Comparison of ENCODE assay signal across 10 mouse cellular contexts in genomic region chr5:146861588-146861987, GRCm38 (mm10). TPM values are rescaled to one million over a fixed set of nuclear protein-coding genes. Genes with fewer than 3 reads are reported as not detected.
DNase-seq lines count a peak whose midpoint lies in the region; ATAC-seq and TF ChIP-seq lines count a peak whose summit lies in the region.
"Had no signal": no experiment of that assay in that cellular context is flagged by ENCODE, and none has a peak within 500 bp of the region (broad histone marks: within the 10 kb centered on the region; RNA-seq: fewer than 3 reads in every experiment).

No protein-coding gene starts in this region.

- H3K9me3 ChIP-seq in kidney, embryonic 16.5 days (ENCODE audit: low read length), result peaks cover 4% of the 10 kb centered on the region; the same call in 1 of the 2 replicates

- ATAC-seq in kidney, embryonic 16.5 days (ENCODE audit: low FRiP score, low TSS enrichment), result no peak

- no peak overlapping the region for H3K4me3 ChIP-seq in kidney, embryonic 16.5 days (ENCODE audit: low read length)
- H3K4me3 ChIP-seq in thymus, adult 2 months (ENCODE audit: control insufficient read depth, insufficient read depth, low read length), result no peak overlapping the region

- no peak for TF ChIP-seq CTCF in thymus, adult 2 months (IDR thresholded peaks at IDR 0.05; ENCODE audit: borderline replicate concordance, control insufficient read depth, extremely low read depth, insufficient read depth, low read length, poor library complexity)

- no peaks in the 10 kb centered on the region for H3K27me3 ChIP-seq in kidney, embryonic 16.5 days (ENCODE audit: insufficient read depth, low read length)
- no peaks in the 10 kb centered on the region for H3K27me3 ChIP-seq in thymus, adult 2 months (ENCODE audit: control insufficient read depth, insufficient read depth, low read length)

- WGBS in kidney, embryonic 16.5 days, result 20% methylated on average over 7 of the region's 7 CpGs
- 83% methylated on average over 7 of the region's 7 CpGs for WGBS in thymus, adult 2 months

- peaks cover 19% of the 10 kb centered on the region for H3K4me1 ChIP-seq in kidney, embryonic 16.5 days (ENCODE audit: insufficient read depth, low read length)
- no peaks in the 10 kb centered on the region for H3K4me1 ChIP-seq in thymus, adult 2 months (replicated peaks; ENCODE audit: control insufficient read depth, insufficient read depth, low read length)

- no peak for TF ChIP-seq POLR2A in thymus, adult 2 months (IDR thresholded peaks at IDR 0.05; ENCODE audit: control insufficient read depth, extremely low read depth, insufficient read depth, low read length, poor library complexity)

- no peak overlapping the region for H3K4me2 ChIP-seq in kidney, embryonic 16.5 days (replicated peaks; ENCODE audit: low read depth, low read length)

- DNase-seq in kidney, postnatal 14 days, result no peak
- peak; percentile 32 for DNase-seq in ES-CJ7 (ENCODE audit: low read depth, low spot score)
- DNase-seq in layer of hippocampus, adult 9-11 months, result peak; percentile 70
- DNase-seq in right cerebral cortex, adult 2 months (ENCODE audit: low spot score in 2 of 2), result peak; percentile 75 to 83
- DNase-seq in gastrocnemius, postnatal 25 days, result no peak
- no peak for DNase-seq in thymus, adult 2 months
- DNase-seq in thymus, postnatal 25 days, result no peak
- DNase-seq: heart, postnatal 10 days had no signal

- H3K9ac ChIP-seq in kidney, embryonic 16.5 days (replicated peaks; ENCODE audit: low read length), result no peak overlapping the region

- peak overlapping the region; percentile 36; the same call in 1 of the 2 replicates for H3K27ac ChIP-seq in kidney, embryonic 16.5 days (ENCODE audit: low read length)
- H3K27ac ChIP-seq in thymus, adult 2 months (ENCODE audit: control insufficient read depth, insufficient read depth, low read length), result no peak overlapping the region
- H3K27ac ChIP-seq: macrophage had no signal

- H3K36me3 ChIP-seq in kidney, embryonic 16.5 days (ENCODE audit: insufficient read depth, low read length), result no peaks in the 10 kb centered on the region
- no peaks in the 10 kb centered on the region for H3K36me3 ChIP-seq in thymus, adult 2 months (ENCODE audit: control insufficient read depth, insufficient read depth, low read length)

RNA-seq across cellular contexts. Expression of gene Rasl11a, which starts 16.7 kb away (rescaled TPM):
- 90.6 and 100 TPM in 2 replicates for polyA plus RNA-seq in kidney, embryonic 16.5 days (2015; fragmentation: Nextera tagmentation; extraction: Ambion mirVana)
- total RNA-seq in gastrocnemius, postnatal 25 days (2021), result 1 to 10 TPM; 1.2 to 1.9 TPM
- polyA plus RNA-seq in thymus, adult 2 months (2012; rRNA removed), result 2.5 and 3.2 TPM in 2 replicates
- polyA plus RNA-seq: macrophage had no signal

RNA-seq across cellular contexts. Expression of gene Rpl21, which starts 28.9 kb away (rescaled TPM):
- polyA plus RNA-seq in kidney, embryonic 16.5 days (2015; fragmentation: Nextera tagmentation; extraction: Ambion mirVana), result 457 and 459 TPM in 2 replicates
- 100 to 1,000 TPM; 103 to 126 TPM for total RNA-seq in gastrocnemius, postnatal 25 days (2021)
- 58.2 and 60.9 TPM in 2 replicates for polyA plus RNA-seq in thymus, adult 2 months (2012; rRNA removed)

Comparison
In these comparisons a context has a peak if more than half of its experiments do, and no peak if none do; other contexts are left out.
1. DNase-seq: peak in ES-CJ7 (single experiment), layer of hippocampus, adult 9-11 months (single experiment) and right cerebral cortex, adult 2 months (2 of 2); none in kidney, postnatal 14 days (single experiment), gastrocnemius, postnatal 25 days (single experiment), thymus, adult 2 months (single experiment) and thymus, postnatal 25 days (single experiment).
2. RNA of gene Rasl11a, which starts 16.7 kb away (polyA plus RNA-seq): 90.6 to 100 TPM in kidney, embryonic 16.5 days; 2.5 to 3.2 TPM in thymus, adult 2 months; every median in the first group is over 10 times any median in the second.